Mouse (Mus musculus) G1E (cell line): ENCODE measurements at regions not wholly inside any gene's neighbourhood (a gene's known extent, or its start where the extent isn't known, plus 50 kb on each side); places are given as distances from the start of the nearest gene placed in this dataset.

Source experiments
- CTCF ChIP-seq: IDR thresholded peaks from 2 replicates; pipeline ENCODE4 v1.5.1; 2012; ENCODE audit warnings: low read depth, low read length, inconsistent platforms, mixed read lengths
- GATA1 ChIP-seq: IDR thresholded peaks from 2 replicates; pipeline ENCODE4 v1.6.1; 2012; ENCODE audit warnings: borderline replicate concordance, low read length, inconsistent platforms, mixed read lengths
- GATA2 ChIP-seq: IDR thresholded peaks from 2 replicates; pipeline ENCODE4 v1.6.1; 2012; ENCODE audit warnings: low read depth, low read length, inconsistent platforms, borderline replicate concordance
- POLR2AphosphoS5 ChIP-seq: IDR thresholded peaks from 2 replicates; pipeline ENCODE4 v1.6.1; 2012; ENCODE audit warnings: low read depth, low read length, inconsistent platforms; ENCODE audit not compliant: insufficient replicate concordance
- TAL1 ChIP-seq: conservative IDR thresholded peaks from 2 replicates; pipeline ENCODE4 v1.6.1; 2012; ENCODE audit warnings: low read depth, low read length, inconsistent platforms, mixed read lengths

GRCm38 (mm10) chr5:44352324-44352723 lies 125.9 kb upstream of the Tapt1 start:
- no peak for TF ChIP-seq CTCF
- no peak for TF ChIP-seq GATA2
- no peak for TF ChIP-seq TAL1
- TF ChIP-seq POLR2AphosphoS5 = no peak
- TF ChIP-seq GATA1 = no peak
